Mouse (Mus musculus) stomach, postnatal 0 days (tissue): ENCODE data around the gene Pcmt1. TPM values are rescaled to one million over a fixed set of nuclear protein-coding genes. Genes with fewer than 3 reads are reported as not detected.
"Not testable (repeated sequence)": the region's sequence is repeated elsewhere in the genome, so short reads cannot be mapped to it uniquely, and the experiment has no call there.

ENCODE experiments used
- ATAC-seq: fragments of 200-750 bp; cut with Nextera tagmentation; 2 replicates; pipeline ENCODE4 v1.8.0; 2017; ENCODE audit not compliant: low FRiP score, low TSS enrichment
- DNase-seq: peaks from one replicate; pipeline ENCODE4 v3.0.0-alpha.2; 2016; ENCODE audit warnings: low spot score
- H3K27ac ChIP-seq: fragments of 300-500 bp; sonication (generic); replicated peaks from 2 replicates; pipeline ENCODE4 v1.5.1; 2014; ENCODE audit warnings: mild to moderate bottlenecking, control low read depth
- H3K27me3 ChIP-seq: fragments of 300-500 bp; sonication (generic); 2 replicates; pipeline ENCODE4 v1.6.1; 2014; ENCODE audit warnings: low read length; ENCODE audit not compliant: control insufficient read depth, insufficient read depth
- H3K36me3 ChIP-seq: fragments of 300-500 bp; sonication (generic); 2 replicates; pipeline ENCODE4 v1.6.1; 2014; ENCODE audit warnings: low read length, mixed read lengths; ENCODE audit not compliant: control insufficient read depth, insufficient read depth
- H3K4me1 ChIP-seq: fragments of 300-500 bp; sonication (generic); replicated peaks from 2 replicates; pipeline ENCODE4 v1.6.1; 2014; ENCODE audit warnings: antibody characterized with exemption; ENCODE audit not compliant: control insufficient read depth, insufficient read depth
- H3K4me2 ChIP-seq: fragments of 300-500 bp; sonication (generic); replicated peaks from 2 replicates; pipeline ENCODE4 v1.6.1; 2014; ENCODE audit warnings: low read depth, mild to moderate bottlenecking, control low read depth, moderate library complexity
- H3K4me3 ChIP-seq: fragments of 300-500 bp; sonication (generic); 2 replicates; pipeline ENCODE4 v1.5.1; 2014; ENCODE audit warnings: low read depth, low read length, control low read depth
- H3K9ac ChIP-seq: fragments of 300-500 bp; sonication (generic); 2 replicates; pipeline ENCODE4 v1.6.1; 2014; ENCODE audit warnings: mild to moderate bottlenecking, low read length, control low read depth, mixed read lengths
- H3K9me3 ChIP-seq: fragments of 300-500 bp; sonication (generic); 2 replicates; pipeline ENCODE4 v1.6.1; 2016; ENCODE audit warnings: low read length; ENCODE audit not compliant: control insufficient read depth
- CTCF ChIP-seq: IDR thresholded peaks from 2 replicates; pipeline ENCODE4 v1.5.1; 2016; ENCODE audit warnings: antibody characterized with exemption, low read depth, mild to moderate bottlenecking, moderate library complexity
- EP300 ChIP-seq: optimal IDR thresholded peaks from 2 replicates; pipeline ENCODE3; 2016; ENCODE audit warnings: antibody characterized with exemption
- WGBS: fragments of 180-500 bp; shearing (Covaris S2); extraction: QIAGEN DNeasy Blood & Tissue Kit; methylation state at CpG from one replicate; pipeline ENCODE4 v1.1.7; 2014; 5-methylcytosine and 5-hydroxymethylcytosine counted together
- polyA plus RNA-seq: library from polyadenylated mRNA; unstranded; fragments of >200 nt; fragmentation: Nextera tagmentation; extraction: Ambion mirVana; gene quantifications from 2 replicates; pipeline ENCODE4 v1.2.1, GENCODE M21; 2015

Gene Pcmt1
- polyA plus RNA-seq, 1 experiment from 2014 or later, result 65.7 TPM

DNA sequence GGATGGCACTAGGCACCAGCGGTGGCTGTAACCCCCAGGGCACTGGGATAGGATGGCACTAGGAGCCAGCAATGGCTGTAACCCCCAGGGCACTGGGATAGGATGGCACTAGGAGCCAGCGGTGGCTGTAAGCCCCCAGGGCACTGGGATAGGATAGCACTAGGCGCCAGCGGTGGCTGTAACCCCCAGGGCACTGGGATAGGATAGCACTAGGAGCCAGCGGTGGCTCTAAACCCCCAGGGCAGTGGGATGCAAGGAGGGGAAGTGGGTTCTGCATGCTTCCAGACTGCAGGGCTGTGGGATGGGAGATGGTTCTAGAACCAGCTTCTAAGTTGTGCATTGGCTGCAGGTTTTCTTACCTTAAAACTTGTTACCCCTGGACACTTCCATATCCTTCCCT lies 60.2 kb downstream of the Pcmt1 start:
- no peak for DNase-seq
- H3K9me3 ChIP-seq, result no peaks in the 10 kb centered on the region
- WGBS, result 76% methylated on average over 5 of the region's 5 CpGs
- no peaks in the 10 kb centered on the region for H3K27me3 ChIP-seq
- no peak overlapping the region for H3K4me2 ChIP-seq
- H3K9ac ChIP-seq, result no peak overlapping the region
- H3K4me1 ChIP-seq, result no peaks in the 10 kb centered on the region
- H3K36me3 ChIP-seq, result no peaks in the 10 kb centered on the region
- no peak for TF ChIP-seq EP300
- no peak for TF ChIP-seq CTCF
- ATAC-seq, result no peak
- no peak overlapping the region for H3K4me3 ChIP-seq
- H3K27ac ChIP-seq, result no peak overlapping the region

DNA sequence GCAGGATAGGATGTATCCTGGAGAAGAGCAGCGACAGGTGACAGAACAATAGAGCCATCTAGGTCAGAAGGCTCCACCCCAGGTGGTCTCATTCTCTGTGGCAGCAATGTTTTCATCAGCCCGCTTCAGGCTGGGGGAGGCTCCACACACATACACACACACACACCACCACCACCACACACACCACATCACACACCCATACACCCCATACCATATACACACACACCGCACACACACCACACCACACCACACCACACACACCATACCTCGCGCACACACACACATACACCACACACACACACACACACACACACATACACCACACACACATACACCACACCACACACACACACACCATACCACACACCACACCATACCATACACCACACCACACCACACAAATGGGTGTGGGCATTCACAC lies 61.1 kb downstream of the Pcmt1 start:
- 89% methylated on average over 5 of the region's 5 CpGs for WGBS
- ATAC-seq (no peak), DNase-seq (no peak)

DNA sequence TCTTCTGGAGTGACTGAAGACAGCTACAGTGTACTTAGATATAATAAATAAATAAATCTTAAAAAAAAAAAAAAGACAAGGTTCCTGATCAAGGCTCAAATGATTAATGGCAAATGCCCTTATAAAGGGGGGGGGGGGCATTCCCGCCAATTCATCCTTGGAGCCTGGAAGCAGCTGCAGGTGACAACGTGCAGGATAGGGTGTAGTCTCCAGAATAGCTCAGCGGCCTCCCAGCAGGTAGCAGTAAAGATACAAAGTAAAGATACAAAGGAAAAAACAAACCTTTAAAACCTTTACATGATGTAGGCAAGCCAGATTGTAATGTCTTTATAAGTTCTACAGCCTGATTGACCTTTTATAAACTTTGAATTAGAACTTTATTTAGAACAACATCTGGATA lies 63.4 kb downstream of the Pcmt1 start:
- not testable (repeated sequence) for ATAC-seq, H3K27ac ChIP-seq, DNase-seq, H3K27me3 ChIP-seq, H3K9ac ChIP-seq, H3K36me3 ChIP-seq, H3K4me3 ChIP-seq, H3K4me2 ChIP-seq, H3K4me1 ChIP-seq, H3K9me3 ChIP-seq
- 53% methylated on average over 3 of the region's 3 CpGs for WGBS

More for the DNA sequence above, 61.1 kb downstream of the Pcmt1 start:
- Histone ChIP-seq H3K9ac (no peak overlapping the region), H3K4me1 (no peaks in the 10 kb centered on the region), H3K36me3 (no peaks in the 10 kb centered on the region), H3K27me3 (no peaks in the 10 kb centered on the region), H3K9me3 (no peaks in the 10 kb centered on the region), H3K4me3 (no peak overlapping the region), H3K4me2 (no peak overlapping the region), H3K27ac (no peak overlapping the region)
- TF ChIP-seq EP300, result no peak
- TF ChIP-seq CTCF, result no peak

DNA sequence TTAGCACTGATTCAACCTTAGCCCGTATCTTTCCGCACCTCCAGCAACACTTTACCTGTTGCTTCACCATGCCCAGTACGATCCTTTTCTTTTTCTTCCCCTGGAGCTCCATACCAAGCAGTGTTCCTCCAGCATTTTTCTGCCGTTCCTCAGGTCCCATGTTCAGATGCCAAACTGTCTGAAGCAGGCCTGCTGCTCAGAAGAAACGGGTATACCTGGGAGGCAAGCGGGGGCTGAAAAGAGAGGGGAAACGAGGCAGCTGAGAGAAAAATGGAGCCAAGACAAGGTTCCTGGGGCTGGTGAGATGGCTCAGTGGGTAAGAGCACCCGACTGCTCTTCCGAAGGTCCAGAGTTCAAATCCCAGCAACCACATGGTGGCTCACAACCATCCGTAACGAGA lies 63.8 kb downstream of the Pcmt1 start:
- not testable (repeated sequence) for ATAC-seq
- WGBS, result 91% methylated on average over 9 of the region's 11 CpGs

DNA sequence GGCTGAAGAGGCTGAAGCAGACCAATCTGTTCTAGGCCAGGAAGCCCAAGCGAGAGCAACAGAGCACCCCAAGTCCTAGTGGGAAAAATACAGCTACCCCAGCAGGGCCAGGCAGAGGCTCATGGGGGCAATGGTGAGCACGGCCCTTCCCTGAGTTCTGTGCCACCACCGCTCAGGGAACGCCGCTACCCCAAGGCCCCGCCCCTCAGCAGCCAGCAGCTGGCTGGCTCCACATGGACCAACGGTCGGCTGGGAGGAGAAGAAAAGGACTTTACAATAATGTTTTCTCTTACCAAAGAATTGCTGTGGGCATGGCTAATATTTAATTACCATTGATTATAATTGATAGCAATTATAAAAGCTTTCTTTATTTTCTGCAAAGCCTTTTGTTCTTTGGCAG lies 66.1 kb downstream of the Pcmt1 start:
- DNase-seq, result no peak
- H3K27ac ChIP-seq, result no peak overlapping the region
- H3K27me3 ChIP-seq, result no peaks in the 10 kb centered on the region
- no peak overlapping the region for H3K9ac ChIP-seq
- 90% methylated on average over 8 of the region's 8 CpGs for WGBS
- H3K9me3 ChIP-seq, result 0 out of 2 replicates have a peak, but pooled peaks cover 2% of the 10 kb centered on the region
- no peak overlapping the region for H3K4me3 ChIP-seq
- H3K4me2 ChIP-seq, result no peak overlapping the region
- H3K36me3 ChIP-seq, result no peaks in the 10 kb centered on the region
- no peak for ATAC-seq
- TF ChIP-seq EP300 (no peak), CTCF (no peak)
- H3K4me1 ChIP-seq, result no peaks in the 10 kb centered on the region

More for the DNA sequence above, 63.8 kb downstream of the Pcmt1 start:
- not testable (repeated sequence) for H3K9me3 ChIP-seq, H3K27me3 ChIP-seq, H3K27ac ChIP-seq, H3K9ac ChIP-seq, DNase-seq, H3K4me3 ChIP-seq, H3K36me3 ChIP-seq, H3K4me2 ChIP-seq, H3K4me1 ChIP-seq

DNA sequence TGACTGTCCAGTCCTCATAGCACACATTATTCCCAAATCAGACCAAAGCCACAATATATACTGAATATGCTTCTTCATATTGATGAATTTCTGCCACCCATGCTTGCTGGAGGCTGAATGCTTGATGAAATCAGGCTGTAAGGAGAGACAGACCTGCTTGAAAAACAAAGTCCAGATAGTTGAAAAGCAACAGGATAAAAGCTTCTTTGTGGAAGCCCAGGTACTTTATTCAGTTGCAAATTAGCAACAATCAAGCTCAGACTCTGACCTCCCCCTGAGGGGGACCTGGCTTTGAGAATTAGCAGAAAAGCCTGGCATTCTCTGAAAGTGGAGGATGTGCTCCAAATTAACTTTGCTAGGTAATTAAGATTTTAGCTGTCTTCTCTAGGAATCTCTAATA lies 68.7 kb downstream of the Pcmt1 start:
- not testable (repeated sequence) for ATAC-seq

DNA sequence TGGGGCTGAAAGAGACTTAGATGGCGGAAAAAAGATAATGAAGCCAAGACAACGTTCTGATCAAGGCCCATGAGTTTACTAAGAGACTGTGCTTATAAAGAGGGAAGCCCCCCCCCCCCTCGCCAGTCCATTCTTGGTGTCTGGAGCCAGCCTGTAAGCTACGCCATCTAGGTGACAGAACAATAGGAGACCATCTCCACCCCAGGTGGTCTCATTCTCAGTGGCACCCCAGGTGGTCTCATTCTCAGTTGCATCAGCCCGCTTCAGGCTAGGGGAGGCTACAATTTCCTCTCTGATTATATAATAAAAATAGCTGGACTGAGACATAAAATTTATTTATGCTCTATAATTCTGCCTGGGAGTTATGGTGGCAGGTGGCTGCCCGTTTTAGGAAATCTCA lies 69.3 kb downstream of the Pcmt1 start:
- H3K27me3 ChIP-seq, result no peaks in the 10 kb centered on the region
- no peak overlapping the region for H3K9ac ChIP-seq
- no peak for ATAC-seq
- H3K4me2 ChIP-seq, result no peak overlapping the region
- no peak overlapping the region for H3K4me3 ChIP-seq
- H3K4me1 ChIP-seq, result no peaks in the 10 kb centered on the region
- 0 out of 2 replicates have a peak, but pooled peaks cover 2% of the 10 kb centered on the region for H3K9me3 ChIP-seq
- H3K36me3 ChIP-seq, result no peaks in the 10 kb centered on the region
- DNase-seq, result no peak
- no peak for TF ChIP-seq EP300
- no peak for TF ChIP-seq CTCF
- WGBS, result 76% methylated on average over 6 of the region's 6 CpGs
- H3K27ac ChIP-seq, result no peak overlapping the region

More for the DNA sequence above, 68.7 kb downstream of the Pcmt1 start:
- H3K4me3 ChIP-seq, H3K9ac ChIP-seq, H3K36me3 ChIP-seq, H3K4me1 ChIP-seq, H3K9me3 ChIP-seq, H3K27ac ChIP-seq, DNase-seq, H3K4me2 ChIP-seq, H3K27me3 ChIP-seq: not testable (repeated sequence)
